Mouse (Mus musculus) kidney, adult 2 months (tissue): ENCODE data around the gene D10Jhu81e. TPM values are rescaled to one million over a fixed set of nuclear protein-coding genes. Genes with fewer than 3 reads are reported as not detected.
"Not testable (repeated sequence)": the region's sequence is repeated elsewhere in the genome, so short reads cannot be mapped to it uniquely, and the experiment has no call there.

ENCODE experiments used
- DNase-seq: peaks from one replicate; pipeline ENCODE4 v3.0.0; 2021
- H3K27ac ChIP-seq: fragments of 200-500 bp; 2 replicates; pipeline ENCODE4 v1.5.1; 2012; ENCODE audit warnings: low read depth, low read length, control low read depth, inconsistent platforms; ENCODE audit not compliant: insufficient read depth
- H3K27me3 ChIP-seq: fragments of 200-500 bp; replicated peaks from 2 replicates; pipeline ENCODE4 v1.6.1; 2012; ENCODE audit warnings: mild to moderate bottlenecking, moderate library complexity, low read length, inconsistent platforms; ENCODE audit not compliant: control insufficient read depth, insufficient read depth
- H3K36me3 ChIP-seq: fragments of 200-500 bp; 2 replicates; pipeline ENCODE4 v1.6.1; 2012; ENCODE audit warnings: mild to moderate bottlenecking, moderate library complexity, low read length, inconsistent platforms; ENCODE audit not compliant: control insufficient read depth, insufficient read depth
- H3K4me1 ChIP-seq: fragments of 200-500 bp; 2 replicates; pipeline ENCODE4 v1.6.1; 2011; ENCODE audit warnings: low read length; ENCODE audit not compliant: control insufficient read depth, insufficient read depth
- H3K4me3 ChIP-seq: fragments of 200-500 bp; 2 replicates; pipeline ENCODE4 v1.5.1; 2011; ENCODE audit warnings: mild to moderate bottlenecking, low read depth, low read length, control low read depth; ENCODE audit not compliant: insufficient read depth
- CTCF ChIP-seq: fragments of 200-500 bp; conservative IDR thresholded peaks from 2 replicates; pipeline ENCODE4 v1.5.1; 2011; ENCODE audit warnings: low read depth, mild to moderate bottlenecking, control low read depth, low read length, moderate library complexity, mixed read lengths; ENCODE audit not compliant: insufficient read depth, insufficient read length
- POLR2A ChIP-seq: fragments of 200-500 bp; IDR thresholded peaks from one replicate; pipeline ENCODE4 v1.6.1; 2011; ENCODE audit warnings: low read depth, low read length, control low read depth
- WGBS: fragments of 180-500 bp; shearing (Covaris S2); methylation state at CpG from one replicate; pipeline ENCODE4 v1.1.7; 2018; 5-methylcytosine and 5-hydroxymethylcytosine counted together
- polyA plus RNA-seq: library from polyadenylated mRNA; depleted of rRNA; stranded (reverse); fragments of >200 nt; gene quantifications from 2 replicates; pipeline ENCODE4 v1.2.3, GENCODE M21; 2012; rRNA removed

The D10Jhu81e gene
- 283 and 352 TPM in 2 replicates for polyA plus RNA-seq

DNA sequence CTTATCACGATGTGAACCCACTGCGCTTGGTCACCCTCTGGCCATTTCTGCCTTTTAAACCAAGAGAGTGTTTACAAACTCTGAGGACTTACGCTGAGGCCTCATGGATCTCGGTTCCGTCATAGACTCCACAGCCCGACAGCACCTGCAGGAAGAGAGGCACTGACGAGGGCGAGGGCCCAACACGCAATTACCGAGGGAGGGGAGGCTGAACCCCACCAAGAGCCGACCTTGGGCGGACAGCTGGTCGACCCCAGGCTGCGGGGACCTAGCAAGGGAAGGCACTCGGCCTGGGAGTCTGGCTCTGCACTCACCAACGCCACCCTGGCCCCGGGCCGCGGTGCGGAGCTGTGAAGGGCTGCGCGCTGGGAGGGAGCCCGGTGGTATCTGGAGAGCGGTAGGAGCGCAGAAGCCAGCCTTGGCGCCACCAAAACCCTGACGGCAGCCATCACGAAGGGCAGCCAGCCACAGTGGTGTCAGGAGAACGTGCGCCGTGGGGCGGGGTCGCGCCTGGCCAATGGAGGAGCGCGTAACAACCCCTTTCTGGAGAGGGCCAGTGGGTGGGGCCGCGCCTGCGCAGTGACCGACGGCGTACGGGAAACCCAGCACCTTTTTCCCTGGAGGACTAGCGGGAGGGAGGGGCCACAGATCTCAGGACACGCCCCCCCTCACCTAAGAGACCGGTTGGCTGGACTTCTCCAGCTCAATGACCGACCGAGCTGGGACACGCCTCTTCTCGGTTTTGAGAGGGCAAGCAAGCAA is at the start of gene D10Jhu81e:
TSS of gene D10Jhu81e (minus strand) at position 502 of the 762 bp plus-strand sequence.
- H3K27ac ChIP-seq, result peak within 1 kb of the TSS; percentile 70
- TF ChIP-seq CTCF, result no peak
- peak; percentile 82 for TF ChIP-seq POLR2A
- peak; percentile 100 for DNase-seq
- H3K36me3 ChIP-seq, result no peaks in the 10 kb centered on the region
- peaks cover 11% of the 10 kb centered on the region; the same call in 1 of the 2 replicates for H3K4me1 ChIP-seq
- H3K4me3 ChIP-seq, result peak within 1 kb of the TSS; percentile 88
- no peaks in the 10 kb centered on the region for H3K27me3 ChIP-seq
- WGBS, result under 1% methylated on average over 50 of the region's 50 CpGs

DNA sequence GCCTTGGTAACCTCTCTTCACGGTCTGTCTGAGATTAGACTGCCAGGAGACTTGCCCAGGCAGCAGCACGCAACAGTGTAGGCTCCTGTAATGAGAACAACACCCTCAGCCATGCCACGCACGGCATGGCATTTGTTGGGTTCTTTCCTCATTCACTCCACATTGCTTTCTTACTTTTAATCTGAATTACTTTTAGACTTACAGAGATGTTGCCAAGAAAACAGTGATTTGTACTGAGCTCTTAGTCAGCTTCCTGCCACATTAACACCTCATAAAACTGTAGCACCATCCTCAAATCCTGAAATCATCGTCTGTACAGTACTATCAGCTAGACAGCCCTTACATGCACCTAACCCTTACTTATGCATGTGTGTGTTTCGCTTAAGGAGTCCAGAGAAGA is 49.0 kb upstream of the D10Jhu81e start:
- Histone ChIP-seq H3K4me3 (no peak overlapping the region), H3K4me1 (no peaks in the 10 kb centered on the region), H3K27ac (no peak overlapping the region), H3K36me3 (no peaks in the 10 kb centered on the region; the same call in 1 of the 2 replicates), H3K27me3 (no peaks in the 10 kb centered on the region)
- 62% methylated on average over 6 of the region's 6 CpGs for WGBS
- DNase-seq, result no peak
- TF ChIP-seq POLR2A, result no peak
- TF ChIP-seq CTCF, result no peak

DNA sequence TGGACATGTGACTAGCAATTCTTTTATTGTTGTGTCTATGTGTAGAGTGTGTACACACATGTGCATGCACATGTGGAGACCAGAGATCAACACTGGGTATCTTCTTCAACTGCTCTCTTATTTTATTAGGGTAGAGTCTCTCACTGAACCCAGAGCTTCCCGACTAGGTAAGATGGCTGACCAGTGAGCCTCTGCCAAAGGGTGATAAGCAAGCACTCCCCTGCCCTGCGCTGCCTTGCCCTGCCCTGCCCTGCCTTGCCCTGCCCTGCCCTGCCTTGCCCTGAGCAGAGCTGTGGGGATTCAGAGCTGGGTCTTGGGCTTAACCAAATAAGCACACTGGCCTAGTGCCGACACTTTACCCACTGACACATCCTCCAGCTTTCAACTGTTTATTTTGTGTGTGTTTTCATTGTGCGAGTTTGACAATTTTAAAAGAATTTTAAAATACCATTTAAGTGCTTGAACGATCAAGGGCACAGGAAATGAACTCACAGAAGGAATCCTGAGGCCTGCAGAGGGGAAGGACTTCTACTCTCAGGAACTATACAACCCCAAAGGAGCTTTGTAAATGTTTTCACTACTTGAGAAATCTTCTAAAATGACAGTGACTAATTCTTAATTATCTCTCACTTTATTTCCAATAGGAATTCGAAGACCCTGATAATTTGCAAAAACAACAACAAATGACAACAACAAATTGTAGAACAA is 46.9 kb upstream of the D10Jhu81e start:
- no peaks in the 10 kb centered on the region for H3K4me1 ChIP-seq
- H3K27ac ChIP-seq, result no peak overlapping the region
- DNase-seq, result no peak
- no peaks in the 10 kb centered on the region; the same call in 1 of the 2 replicates for H3K36me3 ChIP-seq
- no peak for TF ChIP-seq CTCF
- no peak for TF ChIP-seq POLR2A
- no peak overlapping the region for H3K4me3 ChIP-seq
- H3K27me3 ChIP-seq, result no peaks in the 10 kb centered on the region
- WGBS, result 72% methylated on average over 6 of the region's 6 CpGs

DNA sequence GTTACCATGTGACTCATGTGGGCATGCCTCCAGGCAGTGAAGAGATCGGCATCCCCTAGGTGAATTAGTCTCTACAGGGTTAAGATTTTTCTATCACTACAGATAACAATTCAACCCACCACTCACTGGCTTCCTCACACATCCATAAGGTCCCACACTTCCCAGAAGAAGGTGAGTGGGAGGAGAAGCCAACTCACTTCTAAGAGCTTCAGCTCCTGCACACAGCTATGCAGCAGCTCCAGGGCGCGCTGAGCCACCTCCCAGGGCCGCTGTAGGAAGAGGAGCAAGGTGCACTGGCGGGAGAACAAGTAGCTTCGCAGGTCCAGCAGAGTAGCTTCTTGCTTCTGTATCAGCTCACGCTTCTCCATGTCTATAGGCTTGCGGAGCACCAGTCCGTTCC is 44.8 kb upstream of the D10Jhu81e start:
- no peaks in the 10 kb centered on the region; the same call in 1 of the 2 replicates for H3K36me3 ChIP-seq
- TF ChIP-seq CTCF (no peak), POLR2A (no peak)
- no peaks in the 10 kb centered on the region for H3K4me1 ChIP-seq
- no peak overlapping the region for H3K4me3 ChIP-seq
- H3K27me3 ChIP-seq, result no peaks in the 10 kb centered on the region
- DNase-seq, result no peak
- WGBS, result 95% methylated on average over 9 of the region's 9 CpGs
- no peak overlapping the region for H3K27ac ChIP-seq

DNA sequence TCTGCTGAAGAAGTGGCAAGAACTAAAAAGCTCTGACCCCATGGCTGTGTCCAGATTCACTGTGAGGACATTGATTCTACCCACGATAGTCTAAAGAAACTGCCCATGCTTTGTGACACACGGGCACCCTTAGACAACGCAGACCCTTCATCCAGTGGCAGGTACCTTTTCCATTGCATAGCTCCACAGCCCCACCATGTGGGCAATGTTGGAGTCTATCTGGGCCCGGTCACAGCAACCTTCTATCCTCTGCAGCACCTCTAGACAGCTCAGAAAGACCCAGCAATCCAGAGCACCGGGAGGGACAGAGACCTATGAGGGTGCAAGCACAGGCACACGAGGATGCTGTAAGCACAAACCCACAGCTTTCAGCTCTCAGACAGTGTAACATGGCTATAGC is 41.7 kb upstream of the D10Jhu81e start:
- DNase-seq, result peak; percentile 14
- no peaks in the 10 kb centered on the region for H3K27me3 ChIP-seq
- H3K4me1 ChIP-seq, result no peaks in the 10 kb centered on the region
- H3K27ac ChIP-seq, result no peak overlapping the region
- 65% methylated on average over 6 of the region's 6 CpGs for WGBS
- peak; percentile 49 for TF ChIP-seq CTCF
- no peak for TF ChIP-seq POLR2A
- H3K4me3 ChIP-seq, result no peak overlapping the region
- H3K36me3 ChIP-seq, result no peaks in the 10 kb centered on the region; the same call in 1 of the 2 replicates

DNA sequence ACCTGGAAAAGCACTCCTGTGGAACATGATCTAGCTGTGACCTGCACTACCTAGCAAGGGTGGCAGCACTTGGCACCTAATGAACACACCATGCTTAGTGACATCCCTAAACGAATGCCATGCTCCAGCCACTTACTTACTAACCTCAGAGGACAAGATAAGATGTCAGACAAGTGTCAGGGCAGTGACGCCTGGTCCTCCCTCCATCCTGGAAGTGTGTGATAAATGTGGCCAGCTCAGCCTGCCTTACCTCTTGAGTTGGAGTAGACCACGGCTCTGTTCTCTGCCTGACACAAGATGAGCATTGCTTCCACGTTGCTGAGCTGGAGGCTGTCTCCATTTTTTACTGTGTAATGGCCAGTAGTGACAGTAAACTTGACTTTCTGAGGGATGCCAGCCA is 31.6 kb upstream of the D10Jhu81e start:
- Histone ChIP-seq H3K36me3 (no peaks in the 10 kb centered on the region; the same call in 1 of the 2 replicates), H3K27ac (no peak overlapping the region), H3K4me3 (no peak overlapping the region), H3K4me1 (no peaks in the 10 kb centered on the region), H3K27me3 (no peaks in the 10 kb centered on the region)
- WGBS, result 91% methylated on average over 4 of the region's 4 CpGs
- DNase-seq, result no peak
- no peak for TF ChIP-seq CTCF
- no peak for TF ChIP-seq POLR2A

DNA sequence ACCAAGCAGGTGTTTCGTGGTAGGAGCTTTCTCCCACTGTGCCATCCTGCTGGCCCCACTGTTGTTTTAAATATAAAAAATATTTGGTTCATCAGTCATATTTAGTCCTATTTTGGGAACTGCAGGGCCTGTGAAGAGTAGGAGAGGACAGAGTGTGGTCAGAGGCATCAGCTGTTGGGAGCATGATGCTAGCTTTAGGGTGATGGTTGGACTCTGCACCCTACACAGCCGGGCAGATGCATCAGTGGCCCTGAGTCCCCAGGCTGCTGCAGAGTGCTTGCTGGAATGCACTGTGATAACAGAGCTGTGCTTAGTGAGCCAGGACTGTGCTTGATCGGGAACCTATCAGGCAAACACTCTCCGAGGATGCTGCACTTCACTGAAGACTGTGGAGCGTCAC is 23.4 kb upstream of the D10Jhu81e start:
- Histone ChIP-seq H3K4me1 (no peaks in the 10 kb centered on the region), H3K36me3 (no peaks in the 10 kb centered on the region; the same call in 1 of the 2 replicates), H3K27ac (no peak overlapping the region), H3K4me3 (no peak overlapping the region), H3K27me3 (no peaks in the 10 kb centered on the region)
- WGBS, result 92% methylated on average over 5 of the region's 5 CpGs
- no peak for DNase-seq
- TF ChIP-seq POLR2A, result no peak
- TF ChIP-seq CTCF, result no peak

DNA sequence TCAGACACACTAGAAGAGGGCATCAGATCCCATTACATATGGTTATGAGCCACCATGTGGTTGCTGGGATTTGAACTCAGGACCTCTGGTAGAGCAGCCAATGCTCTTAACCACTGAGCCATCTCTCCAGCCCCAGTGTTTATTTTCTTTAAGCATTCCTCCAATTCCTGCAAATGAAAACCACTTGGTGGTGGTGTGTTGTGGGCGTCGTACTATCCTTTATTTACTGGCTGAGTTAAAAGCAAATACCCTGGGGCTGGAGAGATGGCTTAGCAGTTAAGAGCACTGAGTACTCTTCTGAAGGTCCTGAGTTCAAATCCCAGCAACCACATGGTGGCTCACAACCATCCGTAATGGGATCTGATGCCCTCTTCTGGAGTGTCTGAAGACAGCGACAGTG is 16.5 kb upstream of the D10Jhu81e start:
- H3K4me3 ChIP-seq, DNase-seq, H3K27me3 ChIP-seq, H3K36me3 ChIP-seq, H3K4me1 ChIP-seq, H3K27ac ChIP-seq: not testable (repeated sequence)
- WGBS, result 84% methylated on average over 4 of the region's 4 CpGs
